Mouse (Mus musculus): ENCODE measurements around the gene Ndel1. TPM values are rescaled to one million over a fixed set of nuclear protein-coding genes. Genes with fewer than 3 reads are reported as not detected.

The Ndel1 gene
- total and polyA plus RNA-seq, 3 experiments = 31.1 to 46.9 (median 35.2) TPM

DNA sequence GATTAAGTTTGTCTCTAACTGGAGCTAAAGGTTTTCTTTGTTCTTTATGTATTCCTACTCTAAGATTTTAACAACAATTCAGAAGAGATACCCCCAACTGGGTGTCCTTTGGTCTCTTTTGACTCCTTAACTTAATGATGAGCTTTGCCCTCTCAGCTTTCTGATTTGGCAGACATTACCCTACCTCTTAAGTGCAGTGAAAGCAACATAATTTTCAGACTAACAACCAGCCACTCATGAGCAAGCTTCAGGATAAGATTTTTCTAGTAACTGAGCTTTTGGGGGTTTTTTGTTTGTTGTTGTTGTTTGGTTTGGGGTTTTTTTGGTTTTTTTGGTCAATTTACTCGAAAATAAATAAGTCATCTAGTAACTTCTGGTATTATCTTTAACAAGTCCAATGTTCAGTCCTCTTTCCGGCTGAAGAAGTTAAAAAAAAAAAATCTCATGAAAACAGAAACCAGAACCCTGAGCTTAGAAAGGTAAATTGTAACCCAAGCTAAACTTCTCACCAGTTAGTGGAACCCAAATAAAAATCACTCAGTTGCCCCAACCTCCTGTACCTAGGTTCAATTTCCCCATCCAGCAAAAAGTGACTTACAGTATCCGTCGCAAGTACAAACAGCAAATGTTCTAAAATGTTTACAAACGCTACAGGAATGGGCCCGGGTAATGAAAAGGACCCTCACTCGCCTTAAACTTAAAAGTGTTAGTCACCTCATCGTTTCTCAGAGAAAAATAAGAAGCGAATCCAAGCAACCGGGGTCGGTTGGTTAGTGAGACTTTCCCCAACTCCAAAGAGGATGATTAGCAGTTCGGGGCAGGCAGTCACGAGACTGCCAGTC is 19.8 kb downstream of the Ndel1 start:
- Histone ChIP-seq H3K27me3 (replicated peaks) (no peaks in the 10 kb centered on the region), H3K79me2 (replicated peaks; ENCODE audit: control insufficient read depth, extremely low read depth, insufficient read depth, poor library complexity, severe bottlenecking) (peaks cover 46% of the 10 kb centered on the region), H3K4me2 (ENCODE audit: insufficient read depth, low read depth, poor library complexity, severe bottlenecking) (peak overlapping the region; percentile 98), H3K9ac (ENCODE audit: insufficient read depth, low read depth) (peak overlapping the region; percentile 95), H3K27ac (ENCODE audit: insufficient read depth, low read depth) (peak overlapping the region; percentile 63; the same call in 1 of the 2 replicates), H3K9me3 (replicated peaks; ENCODE audit: low read length) (no peaks in the 10 kb centered on the region), H3K36me3 (replicated peaks in 1 of 2; ENCODE audit: control insufficient read depth in 1 of 2, insufficient read depth in 1 of 2, low read length in 1 of 2) (peaks cover 0 to 20% of the 10 kb centered on the region in 2 experiments), H3K4me1 (ENCODE audit: control insufficient read depth in 1 of 2, insufficient read depth in 2 of 2) (peaks cover 2 to 35% of the 10 kb centered on the region in 2 experiments; a peak in 2 of 4 replicates), H3K4me3 (replicated peaks in 1 of 3; ENCODE audit: low read depth in 2 of 3, low read length in 2 of 3, poor library complexity in 1 of 3) (peak overlapping the region; percentile 92 to 97 (median 92))
- in situ Hi-C loops (cut with MboI; ENCODE audit: low pct_ligation_motif_present, low pct_unique_long_range_greater_than_20kb, low sequenced_read_pairs) (no loop called here), dilution Hi-C loops (cut with MboI; ENCODE audit: extremely low pct_ligation_motif_present, extremely low pct_unique_long_range_greater_than_20kb, low sequenced_read_pairs) (no loop called here)
- no peak for DNase-seq (ENCODE audit: extremely low read depth)
- TF ChIP-seq ZNF384 (IDR thresholded peaks at IDR 0.05; ENCODE audit: low read depth, low read length) = peak; percentile 40; the same call in 1 of the 2 replicates
- TF ChIP-seq BHLHE40 (IDR thresholded peaks at IDR 0.05; ENCODE audit: low read depth, low read length) = peak; percentile 90
- TF ChIP-seq EP300 (IDR thresholded peaks at IDR 0.05; ENCODE audit: low read length) = 0 out of 2 replicates have a peak, but pooled peaks have one; percentile 6
- no peak for TF ChIP-seq MEF2A (IDR thresholded peaks at IDR 0.05; ENCODE audit: borderline replicate concordance, low read depth, low read length)

DNA sequence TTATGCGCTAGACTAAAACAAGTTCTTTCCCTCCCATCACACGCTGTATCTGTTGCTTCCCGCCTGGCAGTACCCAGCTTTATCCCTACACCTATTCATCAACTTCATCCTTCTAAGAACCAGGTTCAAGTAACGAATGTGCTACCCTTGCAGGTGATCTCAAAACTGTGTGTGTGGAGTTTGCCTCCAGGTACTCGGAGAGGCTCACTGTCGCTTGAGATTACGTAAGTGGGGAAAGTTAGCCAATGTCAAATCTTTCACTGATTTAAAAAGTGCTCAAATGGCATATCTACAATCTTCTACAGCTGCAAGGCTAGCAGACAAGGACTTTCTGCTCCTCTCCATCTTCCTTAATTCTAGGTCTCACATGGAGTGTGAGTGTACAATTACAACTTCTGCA is 20.8 kb downstream of the Ndel1 start:
- Histone ChIP-seq H3K4me2 (ENCODE audit: insufficient read depth, low read depth, poor library complexity, severe bottlenecking) (no peak overlapping the region), H3K4me1 (ENCODE audit: control insufficient read depth in 1 of 2, insufficient read depth in 2 of 2) (peaks cover 2 to 38% of the 10 kb centered on the region in 2 experiments; a peak in 2 of 4 replicates), H3K79me2 (replicated peaks; ENCODE audit: control insufficient read depth, extremely low read depth, insufficient read depth, poor library complexity, severe bottlenecking) (peaks cover 50% of the 10 kb centered on the region), H3K9me3 (replicated peaks; ENCODE audit: low read length) (no peaks in the 10 kb centered on the region), H3K27me3 (replicated peaks) (no peaks in the 10 kb centered on the region), H3K27ac (ENCODE audit: insufficient read depth, low read depth) (no peak overlapping the region), H3K4me3 (replicated peaks in 1 of 3; ENCODE audit: low read depth in 2 of 3, low read length in 2 of 3, poor library complexity in 1 of 3) (no peak overlapping the region), H3K9ac (ENCODE audit: insufficient read depth, low read depth) (no peak overlapping the region), H3K36me3 (replicated peaks in 1 of 2; ENCODE audit: control insufficient read depth in 1 of 2, insufficient read depth in 1 of 2, low read length in 1 of 2) (peaks cover 0 to 25% of the 10 kb centered on the region in 2 experiments)
- dilution Hi-C loops (cut with MboI; ENCODE audit: extremely low pct_ligation_motif_present, extremely low pct_unique_long_range_greater_than_20kb, low sequenced_read_pairs) = no loop called here
- no peak for TF ChIP-seq POLR2AphosphoS2 (IDR thresholded peaks at IDR 0.05; ENCODE audit: low read depth, low read length)
- no peak for TF ChIP-seq CHD2 (IDR thresholded peaks at IDR 0.05; ENCODE audit: low read length)
- TF ChIP-seq USF1 (IDR thresholded peaks at IDR 0.05; ENCODE audit: low read depth, low read length) = no peak
- no peak for TF ChIP-seq MEF2A (IDR thresholded peaks at IDR 0.05; ENCODE audit: borderline replicate concordance, low read depth, low read length)
- no peak for TF ChIP-seq E2F4 (IDR thresholded peaks at IDR 0.05; ENCODE audit: insufficient replicate concordance, low read depth, low read length)
- TF ChIP-seq ZMIZ1 (IDR thresholded peaks at IDR 0.05; ENCODE audit: low read depth, low read length) = no peak
- TF ChIP-seq MYC (IDR thresholded peaks at IDR 0.05; ENCODE audit: low read depth, low read length) = no peak
- no peak for TF ChIP-seq MAFK (IDR thresholded peaks at IDR 0.05; ENCODE audit: insufficient replicate concordance, low read length)
- TF ChIP-seq KAT2A (IDR thresholded peaks at IDR 0.05; ENCODE audit: insufficient replicate concordance, low read length) = no peak
- no peak for TF ChIP-seq ZNF384 (IDR thresholded peaks at IDR 0.05; ENCODE audit: low read depth, low read length)
- TF ChIP-seq SIN3A (IDR thresholded peaks at IDR 0.05; ENCODE audit: low read length) = no peak; the same call in 1 of the 2 replicates
- no peak for TF ChIP-seq MAX (IDR thresholded peaks at IDR 0.05; ENCODE audit: low read length)
- no peak for TF ChIP-seq NELFE (IDR thresholded peaks at IDR 0.05; ENCODE audit: low read depth, low read length)
- no peak for TF ChIP-seq USF2 (conservative IDR thresholded peaks at IDR 0.05; ENCODE audit: low read depth, low read length)
- no peak for TF ChIP-seq IRF4 (IDR thresholded peaks at IDR 0.05; ENCODE audit: low read depth, low read length)
- no peak for TF ChIP-seq EP300 (IDR thresholded peaks at IDR 0.05; ENCODE audit: low read length)
- no peak for TF ChIP-seq HCFC1 (IDR thresholded peaks at IDR 0.05; ENCODE audit: low read depth, low read length)
- no peak for TF ChIP-seq UBTF (IDR thresholded peaks at IDR 0.05; ENCODE audit: low read depth, low read length)
- no peak for TF ChIP-seq NRF1 (IDR thresholded peaks at IDR 0.05; ENCODE audit: low read depth, low read length)
- in situ Hi-C loops (cut with MboI; ENCODE audit: low pct_ligation_motif_present, low pct_unique_long_range_greater_than_20kb, low sequenced_read_pairs) = no loop called here
- DNase-seq (ENCODE audit: extremely low read depth) = no peak
